Mouse (Mus musculus) kidney, adult 2 months (tissue): Measurements from ENCODE around the gene Slc17a8.

ENCODE experiments used
- CTCF ChIP-seq: fragments of 200-500 bp; conservative IDR thresholded peaks from 2 replicates; pipeline ENCODE4 v1.5.1; 2011; ENCODE audit warnings: low read depth, mild to moderate bottlenecking, control low read depth, low read length, moderate library complexity, mixed read lengths; ENCODE audit not compliant: insufficient read depth, insufficient read length
- POLR2A ChIP-seq: fragments of 200-500 bp; IDR thresholded peaks from one replicate; pipeline ENCODE4 v1.6.1; 2011; ENCODE audit warnings: low read depth, low read length, control low read depth

GRCm38 (mm10) chr10:89577666-89578065, 43.4 kb downstream of the Slc17a8 start:
- TF ChIP-seq CTCF (no peak), POLR2A (no peak)
